Mouse (Mus musculus) CH12.LX (cell line): ENCODE data around the gene Mrpl33. TPM values are rescaled to one million over a fixed set of nuclear protein-coding genes. Genes with fewer than 3 reads are reported as not detected.

Experiments
- DNase-seq: peaks from one replicate; pipeline ENCODE4 v3.0.0-alpha.2; 2013; ENCODE audit errors: extremely low read depth
- H3K27ac ChIP-seq: 2 replicates; pipeline ENCODE4 v1.5.1; 2012; ENCODE audit warnings: low read depth, mild to moderate bottlenecking, control low read depth, moderate library complexity; ENCODE audit not compliant: insufficient read depth
- H3K27me3 ChIP-seq: replicated peaks from 2 replicates; pipeline ENCODE3; 2012; ENCODE audit warnings: inconsistent platforms
- H3K36me3 ChIP-seq, 2 experiments: replicated peaks in 1 of 2; 2 replicates each; pipeline versions ENCODE3 to v1.6.1; 2012; ENCODE audit warnings: inconsistent platforms in 1 of 2, low read length in 1 of 2, mild to moderate bottlenecking in 1 of 2, mixed read lengths in 1 of 2, moderate library complexity in 1 of 2; ENCODE audit not compliant: control insufficient read depth in 1 of 2, insufficient read depth in 1 of 2
- H3K4me1 ChIP-seq, 2 experiments: 2 replicates each; pipeline ENCODE4 v1.6.1; 2012; ENCODE audit warnings: inconsistent platforms in 1 of 2, moderate library complexity in 1 of 2; ENCODE audit not compliant: insufficient read depth in 2 of 2, control insufficient read depth in 1 of 2
- H3K4me2 ChIP-seq: 2 replicates; pipeline ENCODE4 v1.6.1; 2012; ENCODE audit warnings: low read depth, mild to moderate bottlenecking, control low read depth; ENCODE audit not compliant: poor library complexity, insufficient read depth, severe bottlenecking
- H3K4me3 ChIP-seq, 3 experiments: fragments of 150-350 bp in 1 of 3; sonication (generic) in 1 of 3; replicated peaks in 1 of 3; 2 replicates each; pipeline versions ENCODE3 to v1.5.1; 2011 to 2012; ENCODE audit warnings: low read depth in 2 of 3, low read length in 2 of 3, mild to moderate bottlenecking in 2 of 3, moderate library complexity in 2 of 3, control low read depth in 1 of 3, improper control_type of control experiment in 1 of 3, inconsistent platforms in 1 of 3, mixed read lengths in 1 of 3; ENCODE audit not compliant: poor library complexity in 1 of 3
- H3K79me2 ChIP-seq: replicated peaks from 2 replicates; pipeline ENCODE4 v1.6.1; 2012; ENCODE audit warnings: mild to moderate bottlenecking, moderate library complexity; ENCODE audit not compliant: control insufficient read depth, poor library complexity, insufficient read depth, severe bottlenecking; ENCODE audit errors: extremely low read depth
- H3K9ac ChIP-seq: 2 replicates; pipeline ENCODE4 v1.6.1; 2012; ENCODE audit warnings: low read depth, mild to moderate bottlenecking, control low read depth, moderate library complexity; ENCODE audit not compliant: insufficient read depth
- H3K9me3 ChIP-seq: replicated peaks from 2 replicates; pipeline ENCODE3; 2012; ENCODE audit warnings: low read length, inconsistent platforms, mixed read lengths
- BHLHE40 ChIP-seq: IDR thresholded peaks from 2 replicates; pipeline ENCODE4 v1.6.1; 2011; ENCODE audit warnings: mild to moderate bottlenecking, low read depth, low read length, improper control_type of control experiment
- CHD1 ChIP-seq: IDR thresholded peaks from 2 replicates; pipeline ENCODE4 v1.6.1; 2012; ENCODE audit warnings: low read depth, low read length, improper control_type of control experiment, inconsistent platforms
- CHD2 ChIP-seq: IDR thresholded peaks from 2 replicates; pipeline ENCODE4 v1.6.1; 2011; ENCODE audit warnings: low read length, improper control_type of control experiment
- ELF1 ChIP-seq: IDR thresholded peaks from 2 replicates; pipeline ENCODE4 v1.6.1; 2014; ENCODE audit warnings: low read depth, mild to moderate bottlenecking, inconsistent platforms, low read length, improper control_type of control experiment
- ETS1 ChIP-seq: conservative IDR thresholded peaks from 2 replicates; pipeline ENCODE4 v1.6.1; 2012; ENCODE audit warnings: low read depth, mild to moderate bottlenecking, inconsistent platforms, low read length, improper control_type of control experiment, moderate library complexity
- GABPA ChIP-seq: IDR thresholded peaks from 2 replicates; pipeline ENCODE4 v1.6.1; 2012; ENCODE audit warnings: low read depth, low read length, improper control_type of control experiment, inconsistent platforms; ENCODE audit not compliant: insufficient replicate concordance
- HCFC1 ChIP-seq: IDR thresholded peaks from 2 replicates; pipeline ENCODE4 v1.6.1; 2012; ENCODE audit warnings: low read depth, mild to moderate bottlenecking, inconsistent platforms, low read length, improper control_type of control experiment
- IRF4 ChIP-seq: IDR thresholded peaks from 2 replicates; pipeline ENCODE4 v1.6.1; 2014; ENCODE audit warnings: low read depth, mild to moderate bottlenecking, inconsistent platforms, low read length, improper control_type of control experiment
- KAT2A ChIP-seq: IDR thresholded peaks from 2 replicates; pipeline ENCODE4 v1.6.1; 2012; ENCODE audit warnings: low read length, improper control_type of control experiment, inconsistent platforms; ENCODE audit not compliant: insufficient replicate concordance
- MAFK ChIP-seq: IDR thresholded peaks from 2 replicates; pipeline ENCODE4 v1.6.1; 2011; ENCODE audit warnings: low read length, improper control_type of control experiment; ENCODE audit not compliant: insufficient replicate concordance
- MAX ChIP-seq: IDR thresholded peaks from 2 replicates; pipeline ENCODE4 v1.6.1; 2011; ENCODE audit warnings: low read length, improper control_type of control experiment
- MXI1 ChIP-seq: IDR thresholded peaks from 2 replicates; pipeline ENCODE4 v1.6.1; 2011; ENCODE audit warnings: mild to moderate bottlenecking, low read depth, low read length, improper control_type of control experiment
- NELFE ChIP-seq: IDR thresholded peaks from 2 replicates; pipeline ENCODE4 v1.6.1; 2011; ENCODE audit warnings: low read depth, low read length, improper control_type of control experiment
- NRF1 ChIP-seq: IDR thresholded peaks from 2 replicates; pipeline ENCODE4 v1.6.1; 2014; ENCODE audit warnings: low read depth, mild to moderate bottlenecking, inconsistent platforms, low read length, improper control_type of control experiment, moderate library complexity
- POLR2A ChIP-seq: IDR thresholded peaks from 2 replicates; pipeline ENCODE4 v1.6.1; 2011; ENCODE audit warnings: low read depth, mild to moderate bottlenecking, improper control_type of control experiment, low read length
- POLR2AphosphoS2 ChIP-seq: IDR thresholded peaks from 2 replicates; pipeline ENCODE4 v1.6.1; 2011; ENCODE audit warnings: low read depth, low read length, improper control_type of control experiment
- RAD21 ChIP-seq: IDR thresholded peaks from 2 replicates; pipeline ENCODE4 v1.6.1; 2011; ENCODE audit warnings: low read depth, mild to moderate bottlenecking, low read length, improper control_type of control experiment, moderate library complexity
- SIN3A ChIP-seq: IDR thresholded peaks from 2 replicates; pipeline ENCODE4 v1.6.1; 2012; ENCODE audit warnings: low read length, improper control_type of control experiment, inconsistent platforms
- TCF12 ChIP-seq: IDR thresholded peaks from 2 replicates; pipeline ENCODE4 v1.6.1; 2014; ENCODE audit warnings: low read depth, mild to moderate bottlenecking, inconsistent platforms, low read length, improper control_type of control experiment
- UBTF ChIP-seq: IDR thresholded peaks from 2 replicates; pipeline ENCODE4 v1.6.1; 2012; ENCODE audit warnings: low read depth, mild to moderate bottlenecking, inconsistent platforms, low read length, improper control_type of control experiment, moderate library complexity
- USF2 ChIP-seq: conservative IDR thresholded peaks from 2 replicates; pipeline ENCODE4 v1.6.1; 2011; ENCODE audit warnings: low read depth, low read length, improper control_type of control experiment
- ZKSCAN1 ChIP-seq: IDR thresholded peaks from 2 replicates; pipeline ENCODE4 v1.6.1; 2012; ENCODE audit warnings: low read depth, inconsistent platforms, low read length, improper control_type of control experiment, borderline replicate concordance
- dilution Hi-C: fragments of 300-500 bp; cut with MboI; formaldehyde crosslinking; loops from 2 replicates; pipeline ENCODE4 v1.14.3; 2020; ENCODE audit warnings: low sequenced_read_pairs; ENCODE audit not compliant: extremely low pct_unique_long_range_greater_than_20kb, extremely low pct_ligation_motif_present
- in situ Hi-C: fragments of 300-500 bp; cut with MboI; formaldehyde crosslinking; loops from 3 replicates; pipeline ENCODE4 v1.14.3; 2019; ENCODE audit warnings: low sequenced_read_pairs, low pct_ligation_motif_present, low pct_unique_long_range_greater_than_20kb, mixed read lengths
- polyA plus RNA-seq: library from polyadenylated mRNA; unstranded; fragments of >175 nt; gene quantifications from 2 replicates; pipeline ENCODE4 v1.2.1, GENCODE M21; 2012; ENCODE audit warnings: low read depth; ENCODE audit not compliant: insufficient read length
- total RNA-seq, 2 experiments: library from RNA; depleted of rRNA; stranded (reverse); fragments of 300-350 nt in 1 of 2; fragments of >200 nt in 1 of 2; gene quantifications; 2 replicates each; pipeline ENCODE4 v1.2.3; 2012 to 2014

The Mrpl33 gene
- total and polyA plus RNA-seq, 3 experiments = 114 to 336 (median 168) TPM

DNA sequence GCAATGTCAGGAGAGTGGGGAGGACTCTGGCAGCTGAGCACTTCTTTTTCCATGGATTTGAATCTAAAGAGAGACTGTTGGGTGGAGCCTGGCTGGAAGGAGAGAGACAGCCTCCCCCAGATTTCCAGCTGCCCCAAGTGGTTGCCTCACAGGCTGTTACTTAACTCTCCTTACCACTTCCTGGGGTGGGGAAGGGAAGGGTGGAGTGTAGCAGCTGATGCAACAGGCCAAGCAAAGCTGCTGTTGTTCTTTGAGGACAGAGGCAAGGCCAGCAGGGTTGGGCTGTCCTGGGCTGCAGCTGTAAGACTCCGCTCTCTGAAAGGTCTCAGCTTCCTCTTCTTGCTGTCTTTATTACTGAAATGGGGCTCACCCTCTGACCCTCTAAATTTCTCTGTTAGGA is 5.6 kb downstream of the Mrpl33 start:
- H3K36me3 ChIP-seq = no peaks in the 10 kb centered on the region
- peak overlapping the region in 1 of 3 experiments; percentile 49 for H3K4me3 ChIP-seq
- in situ Hi-C loops = no loop called here
- H3K27ac ChIP-seq = peak overlapping the region; percentile 26; the same call in 1 of the 2 replicates
- no peak overlapping the region for H3K4me2 ChIP-seq
- DNase-seq = peak; percentile 58
- peak; percentile 48; the same call in 1 of the 2 replicates for TF ChIP-seq ELF1
- TF ChIP-seq HCFC1 = no peak; the same call in 1 of the 2 replicates
- TF ChIP-seq NRF1 = no peak
- TF ChIP-seq MAFK = no peak
- peak; percentile 42; the same call in 1 of the 2 replicates for TF ChIP-seq ETS1
- no peak for TF ChIP-seq UBTF
- TF ChIP-seq POLR2AphosphoS2 = no peak
- H3K27me3 ChIP-seq = no peaks in the 10 kb centered on the region
- peaks cover 6 to 12% of the 10 kb centered on the region in 2 experiments; a peak in 2 of 4 replicates for H3K4me1 ChIP-seq
- H3K9ac ChIP-seq = peak overlapping the region; percentile 59
- dilution Hi-C loops = no loop called here
- H3K79me2 ChIP-seq = no peaks in the 10 kb centered on the region
- no peaks in the 10 kb centered on the region for H3K9me3 ChIP-seq

DNA sequence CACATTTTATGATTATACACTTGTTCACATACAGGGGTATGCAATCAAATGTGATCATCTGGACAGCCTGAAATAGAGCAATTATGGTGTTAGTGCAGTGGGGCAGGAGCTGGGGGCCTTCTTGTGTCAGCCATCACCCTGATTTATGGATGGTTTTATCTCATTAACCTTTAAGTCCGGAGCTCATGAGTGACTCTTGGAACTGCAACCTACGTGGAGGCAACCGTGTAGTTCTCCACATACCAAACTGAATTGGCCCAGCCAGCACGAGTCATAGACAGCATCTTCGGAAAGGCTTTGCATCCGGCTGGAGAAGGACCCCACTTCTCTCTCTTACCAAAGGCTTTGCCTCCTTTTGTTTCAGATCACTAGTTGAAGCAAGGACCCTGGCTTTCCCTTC is 7.0 kb downstream of the Mrpl33 start:
- Histone ChIP-seq H3K9ac (no peak overlapping the region), H3K27ac (no peak overlapping the region), H3K4me3 (no peak overlapping the region), H3K27me3 (no peaks in the 10 kb centered on the region), H3K79me2 (no peaks in the 10 kb centered on the region), H3K9me3 (no peaks in the 10 kb centered on the region), H3K36me3 (no peaks in the 10 kb centered on the region), H3K4me1 (peaks cover 6 to 12% of the 10 kb centered on the region in 2 experiments; a peak in 2 of 4 replicates), H3K4me2 (no peak overlapping the region)
- TF ChIP-seq IRF4 (no peak), CHD1 (no peak), NELFE (no peak), ELF1 (no peak), MXI1 (no peak), POLR2A (no peak), CHD2 (no peak), SIN3A (no peak), TCF12 (no peak), RAD21 (no peak), ZKSCAN1 (no peak), UBTF (no peak), BHLHE40 (no peak), USF2 (no peak), KAT2A (no peak), GABPA (no peak), MAX (no peak)
- dilution Hi-C loops = no loop called here
- no peak for DNase-seq
- in situ Hi-C loops = no loop called here
